Mouse (Mus musculus): Measurements from ENCODE around the gene Cd200r1.
A peak's percentile ranks its signal among the peaks of the same experiment; 100 is the strongest.

Cd200r1 gene

DNA sequence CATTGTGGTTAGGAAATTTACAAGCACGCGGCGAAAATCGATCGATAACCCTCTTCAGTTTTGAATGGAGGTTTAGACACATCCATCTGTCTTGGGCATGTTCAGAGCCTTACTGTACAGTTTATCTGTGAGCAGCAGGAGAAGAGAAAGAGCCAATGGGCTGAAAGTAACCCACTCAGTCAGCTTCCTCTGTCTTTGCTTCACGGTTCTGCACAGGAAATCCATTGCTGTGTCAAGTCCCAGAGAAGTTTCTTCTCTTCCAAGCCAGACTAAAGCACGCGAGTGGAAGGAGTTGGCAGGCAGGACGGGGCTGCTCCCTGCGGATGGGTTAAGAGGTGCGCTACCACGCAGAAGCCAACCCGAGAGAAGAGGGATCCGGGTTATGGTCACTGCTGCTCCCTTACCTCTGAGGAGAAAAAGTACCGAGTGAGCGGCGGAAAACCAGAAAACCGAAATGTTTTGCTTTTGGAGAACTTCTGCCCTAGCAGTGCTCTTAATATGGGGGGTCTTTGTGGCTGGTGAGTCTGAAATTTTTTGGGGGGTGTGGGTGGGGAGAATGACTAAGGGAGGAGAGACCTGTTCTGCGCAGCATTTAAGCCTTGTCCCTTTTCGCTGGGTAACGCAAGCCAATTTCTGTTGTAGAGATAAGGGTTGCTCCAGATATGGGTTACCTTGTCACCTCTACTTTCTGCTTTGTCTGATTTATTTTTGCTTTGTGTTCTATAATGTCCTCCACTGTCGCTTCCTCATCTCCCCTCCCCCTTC lies at the start of gene Cd200r1:
TSS of gene Cd200r1 (plus strand) at position 182 of the 765 bp plus-strand sequence.
- no peak for DNase-seq (ENCODE audit: low read depth, low spot score)

DNA sequence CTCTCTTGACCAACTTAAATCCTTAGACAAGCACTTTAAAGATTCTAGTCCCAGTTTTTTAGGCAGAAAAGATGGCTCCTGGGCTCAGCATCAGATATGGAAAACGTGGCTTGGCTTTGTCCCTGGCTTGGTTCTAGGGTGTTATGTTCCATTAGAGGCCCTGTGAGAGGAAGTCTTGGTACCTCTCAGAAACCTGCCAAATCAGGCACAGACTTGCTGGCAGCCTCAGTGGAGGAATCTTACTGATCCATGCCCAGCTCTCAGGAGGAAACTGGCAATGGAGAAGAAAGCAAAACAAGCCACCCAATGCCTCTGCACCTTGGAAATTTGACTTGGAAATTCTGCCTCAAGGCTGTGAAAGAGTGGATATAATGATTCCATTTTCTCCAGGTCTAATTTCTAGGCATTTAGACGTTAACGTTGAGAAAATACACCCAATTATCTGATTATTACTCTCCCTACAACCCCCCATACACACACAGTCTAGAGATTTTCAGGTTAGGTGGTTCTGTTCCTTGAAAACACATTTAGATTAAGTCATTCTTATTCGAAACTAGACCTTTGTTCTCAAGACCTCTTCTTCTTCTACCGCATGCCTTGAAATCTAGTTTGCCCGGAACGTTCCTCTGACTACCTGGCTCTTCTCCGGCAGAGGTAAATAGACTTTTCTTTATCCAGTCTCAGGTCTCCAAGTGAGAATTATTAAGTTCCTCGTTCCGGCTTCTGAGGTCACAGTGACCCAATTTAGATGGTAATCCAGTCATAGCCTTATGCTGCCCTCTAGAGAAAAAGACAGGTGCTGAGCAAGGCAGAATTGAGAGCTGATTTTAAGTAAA lies 49.0 kb upstream of the Cd200r1 start:
- peak; percentile 63 for DNase-seq (ENCODE audit: low read depth, low spot score)

DNA sequence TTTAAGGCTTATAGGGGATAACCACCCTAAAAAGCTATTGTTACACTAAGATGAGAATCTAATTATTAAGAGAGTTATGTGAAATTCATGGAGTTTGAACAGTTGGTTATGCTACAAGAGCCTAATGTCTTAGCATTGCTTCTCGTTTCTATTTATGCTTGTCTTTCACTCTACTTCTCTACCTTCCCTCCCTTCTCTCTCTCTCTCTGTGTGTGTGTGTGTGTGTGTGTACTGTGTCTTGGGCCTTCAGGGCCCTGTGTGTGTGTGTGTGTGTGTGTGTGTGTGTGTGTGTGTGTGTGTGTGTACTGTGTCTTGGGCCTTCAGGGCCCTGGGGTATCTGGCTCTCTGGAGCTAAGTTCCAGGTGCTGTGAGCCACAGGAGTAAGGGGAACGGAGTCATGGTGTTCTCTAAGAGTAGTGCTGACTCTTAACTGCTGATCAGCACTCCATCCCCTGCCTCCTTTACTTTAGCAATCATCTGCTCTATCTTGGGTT lies 48.3 kb upstream of the Cd200r1 start:
- no peak for DNase-seq (ENCODE audit: low read depth, low spot score)

DNA sequence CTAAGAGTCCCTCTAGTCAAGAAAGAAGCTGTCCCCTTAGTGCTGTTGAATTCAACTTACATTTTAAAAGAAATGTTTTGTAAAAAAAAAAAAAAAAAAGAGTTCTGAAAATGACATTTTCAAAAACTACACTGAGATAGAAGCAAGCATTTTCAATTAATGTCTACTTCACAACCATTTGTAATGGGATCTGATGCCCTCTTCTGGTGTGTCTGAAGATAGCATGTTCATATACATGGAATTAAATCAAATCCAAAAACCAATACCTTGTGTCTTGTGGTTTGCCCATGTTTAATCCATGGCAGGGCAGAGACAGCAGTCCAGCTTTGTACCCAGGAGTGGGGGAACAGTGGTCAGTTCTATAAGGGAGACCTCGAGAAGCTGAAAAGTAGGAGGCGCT lies 47.7 kb upstream of the Cd200r1 start:
- no peak for DNase-seq (ENCODE audit: low read depth, low spot score)

DNA sequence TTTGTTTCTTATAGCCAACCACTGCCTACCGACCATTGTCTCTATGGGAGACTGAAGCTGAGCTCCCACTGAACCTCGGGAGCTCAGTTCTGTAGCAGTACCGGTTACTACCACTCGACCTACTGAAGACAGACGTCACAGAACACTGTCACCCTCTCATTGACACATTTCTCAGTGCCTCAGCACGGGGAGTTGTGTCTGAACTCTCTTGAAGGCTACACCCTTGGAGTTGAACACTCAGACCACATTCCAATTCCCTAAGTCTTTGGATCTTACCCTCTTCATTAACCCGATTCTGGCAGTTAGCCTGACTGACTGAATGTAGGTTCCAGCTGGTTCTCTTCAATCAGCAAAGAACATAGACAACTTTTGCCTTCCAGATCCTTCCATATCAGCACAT lies 46.2 kb upstream of the Cd200r1 start:
- DNase-seq (ENCODE audit: low read depth, low spot score) = no peak

DNA sequence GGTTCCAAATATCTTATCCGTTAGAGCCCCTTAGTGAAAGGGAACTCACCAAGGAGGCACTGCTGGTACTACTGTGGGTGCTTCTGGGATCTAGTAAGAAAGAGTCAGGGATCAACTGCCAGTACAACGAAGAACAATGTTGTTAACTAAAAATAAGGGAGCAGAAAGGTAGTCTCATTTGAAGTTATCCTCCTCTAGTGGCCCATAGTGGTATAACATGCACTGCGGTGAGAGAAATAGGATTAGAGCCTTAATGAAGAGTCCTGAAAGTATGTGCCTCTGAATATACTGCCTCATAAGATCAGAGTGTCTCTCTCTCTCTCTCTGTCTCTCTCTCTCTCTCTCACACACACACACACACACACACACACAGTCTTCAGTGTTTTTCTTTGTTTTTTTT lies 45.0 kb upstream of the Cd200r1 start:
- peak; percentile 44 for DNase-seq (ENCODE audit: low read depth, low spot score)

DNA sequence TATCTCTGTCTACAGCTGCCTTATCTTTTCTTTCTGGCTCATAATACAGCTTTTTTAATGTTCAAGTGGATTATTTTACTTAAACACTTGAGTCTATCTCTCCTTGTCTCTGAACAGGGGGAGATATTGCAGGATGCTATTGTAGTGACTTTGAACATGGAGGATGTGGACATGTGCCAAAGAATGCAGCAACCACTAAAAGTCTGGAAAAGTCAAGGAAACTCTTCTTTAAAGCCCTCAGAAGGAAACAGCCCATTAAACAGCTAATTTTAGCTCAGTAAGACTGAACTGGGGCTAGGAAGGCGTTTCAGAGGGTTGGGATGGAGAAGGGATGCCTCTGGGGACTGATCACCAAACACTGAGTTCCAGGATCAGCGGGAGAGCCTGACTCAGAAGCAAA lies 42.9 kb upstream of the Cd200r1 start:
- DNase-seq (ENCODE audit: low read depth, low spot score) = no peak

DNA sequence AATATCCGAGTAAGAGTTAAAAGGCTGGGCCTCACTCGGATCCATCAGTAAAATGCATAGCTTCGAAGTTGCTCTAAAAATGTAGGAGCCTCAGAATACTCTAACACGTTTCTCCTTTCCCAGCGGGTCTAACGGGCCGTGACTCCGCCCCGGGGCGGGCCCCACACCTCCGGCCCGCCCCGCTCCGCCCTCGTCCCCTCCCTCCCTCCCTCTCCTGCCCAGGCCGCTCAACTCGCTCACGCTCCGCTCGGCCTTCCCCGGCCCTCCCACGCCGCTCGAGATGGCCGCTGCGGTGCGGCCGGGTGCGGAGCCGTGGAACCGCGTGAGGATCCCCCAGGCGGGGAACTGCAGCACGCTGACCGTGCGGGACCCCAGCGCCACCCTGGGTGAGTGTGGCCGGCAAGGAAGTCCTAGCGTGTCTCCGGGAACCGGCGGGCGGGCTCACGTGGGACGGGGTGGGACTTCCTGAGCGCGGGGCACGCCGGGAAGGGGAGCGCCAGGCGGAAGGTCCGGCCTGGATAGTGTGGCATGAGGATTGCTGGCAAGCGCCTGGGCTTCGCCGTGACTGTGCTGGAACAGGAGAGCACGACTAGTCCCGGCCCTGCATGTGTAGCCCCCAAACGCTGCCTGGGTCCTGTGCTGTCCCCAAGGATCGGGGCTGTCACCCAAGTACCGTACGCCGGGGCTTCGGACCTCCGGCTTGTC lies 41.3 kb upstream of the Cd200r1 start, which contains the start of gene Nepro:
TSS of gene Nepro (plus strand) at position 219 of the 705 bp plus-strand sequence.
- peak; percentile 85 for DNase-seq (ENCODE audit: low read depth, low spot score)

DNA sequence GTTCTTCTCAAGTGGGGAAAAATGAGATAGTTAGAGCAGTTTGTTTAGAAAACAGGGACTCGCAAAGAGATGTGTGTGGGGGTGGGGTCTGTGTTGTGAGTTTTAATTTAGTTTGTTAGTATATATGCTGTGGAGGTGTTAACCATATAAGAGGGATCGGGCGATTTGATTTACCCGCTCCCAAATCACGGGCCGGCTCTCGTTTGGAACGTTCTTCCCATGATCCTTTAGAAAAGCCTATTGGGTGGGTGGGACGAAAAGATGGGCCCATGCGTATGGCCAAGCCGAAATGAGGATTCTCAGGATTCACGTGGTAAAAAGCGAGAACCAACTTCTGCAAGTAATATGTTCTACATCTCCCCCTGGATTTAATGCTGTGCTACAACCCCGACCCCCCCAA lies 40.7 kb upstream of the Cd200r1 start:
- DNase-seq (ENCODE audit: low read depth, low spot score) = peak; percentile 68

DNA sequence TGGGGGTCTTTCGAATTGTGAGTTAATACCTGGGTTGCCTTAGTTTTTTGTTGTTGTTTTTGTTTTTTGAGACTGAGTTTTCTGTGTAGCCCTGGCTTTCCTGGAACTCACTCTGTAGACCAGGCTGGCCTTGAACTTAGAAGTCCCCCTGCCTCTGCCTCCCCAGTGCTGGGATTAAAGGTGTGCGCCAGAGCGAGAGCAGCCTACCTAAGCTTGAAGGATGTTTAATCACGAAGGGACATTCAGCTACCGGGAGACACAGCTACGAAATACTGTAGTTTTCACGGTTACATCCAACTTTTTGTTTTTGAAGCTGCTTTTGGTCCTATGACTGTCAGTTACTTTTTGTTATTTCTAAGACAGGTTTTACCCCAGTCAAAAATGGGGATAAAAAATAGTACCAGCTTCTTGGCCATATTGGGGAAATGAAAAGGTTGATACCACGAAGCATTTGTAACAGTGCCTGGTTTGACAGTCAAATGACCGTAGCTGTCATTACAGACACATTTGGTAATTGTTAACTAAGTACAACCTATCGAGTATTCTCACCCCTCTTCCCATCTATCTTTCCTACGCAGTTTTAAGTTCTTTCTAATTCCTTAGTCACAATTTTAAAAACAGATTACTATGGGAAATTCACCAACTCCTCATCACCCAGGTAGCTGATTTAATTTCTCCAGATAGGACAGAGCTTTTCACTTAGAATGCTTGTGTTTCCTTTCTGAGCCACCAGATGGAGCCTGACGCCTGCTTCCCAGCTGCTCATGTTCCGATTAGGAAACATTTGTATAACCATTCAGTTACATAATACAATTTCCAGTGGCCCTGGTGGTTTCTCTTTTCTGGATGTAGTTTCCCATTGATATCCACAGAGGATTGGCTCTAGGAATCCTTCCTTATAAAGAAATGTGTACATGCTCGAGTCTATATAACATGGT lies 40.0 kb upstream of the Cd200r1 start:
- peak; percentile 74 for DNase-seq (ENCODE audit: low read depth, low spot score)

DNA sequence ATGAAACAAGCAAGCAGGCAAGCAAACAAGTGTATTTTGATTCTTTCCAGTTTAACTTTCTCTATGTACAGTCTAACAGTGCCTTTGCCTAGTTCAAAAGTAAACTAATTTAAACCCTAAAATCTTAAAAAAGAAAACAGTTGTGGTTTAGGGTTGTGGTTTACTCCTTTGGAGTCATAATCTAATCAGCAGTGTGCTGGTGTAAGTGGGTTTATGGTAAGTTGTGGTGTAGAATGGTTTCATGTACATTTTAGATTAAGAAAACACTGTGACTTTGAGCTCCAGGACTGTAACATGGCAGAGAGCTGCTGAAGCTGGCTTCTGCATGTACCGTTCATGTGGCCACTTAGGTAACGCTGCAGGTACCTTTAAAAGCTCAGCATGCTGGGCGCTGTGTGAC lies 38.0 kb upstream of the Cd200r1 start:
- DNase-seq (ENCODE audit: low read depth, low spot score) = no peak

DNA sequence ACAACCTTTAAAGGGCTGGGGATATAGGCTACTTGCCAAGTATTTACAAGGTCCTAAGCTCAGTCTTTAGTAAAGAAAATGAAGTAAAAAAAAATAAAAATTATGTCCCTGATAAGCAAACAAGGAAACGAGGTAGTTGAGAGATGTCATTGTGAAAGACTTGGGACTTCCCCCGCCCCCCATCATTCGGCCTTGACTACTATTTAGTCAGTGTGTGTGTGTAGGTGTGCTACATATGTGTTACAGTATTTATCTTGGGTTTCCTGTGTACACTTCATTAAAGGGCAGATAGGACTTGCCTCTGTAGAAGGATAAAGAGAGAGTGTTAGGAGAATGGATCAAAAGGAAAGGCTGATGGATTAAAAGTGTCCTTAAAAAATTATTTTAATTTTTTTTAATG lies 31.5 kb upstream of the Cd200r1 start:
- no peak for DNase-seq (ENCODE audit: low read depth, low spot score)

DNA sequence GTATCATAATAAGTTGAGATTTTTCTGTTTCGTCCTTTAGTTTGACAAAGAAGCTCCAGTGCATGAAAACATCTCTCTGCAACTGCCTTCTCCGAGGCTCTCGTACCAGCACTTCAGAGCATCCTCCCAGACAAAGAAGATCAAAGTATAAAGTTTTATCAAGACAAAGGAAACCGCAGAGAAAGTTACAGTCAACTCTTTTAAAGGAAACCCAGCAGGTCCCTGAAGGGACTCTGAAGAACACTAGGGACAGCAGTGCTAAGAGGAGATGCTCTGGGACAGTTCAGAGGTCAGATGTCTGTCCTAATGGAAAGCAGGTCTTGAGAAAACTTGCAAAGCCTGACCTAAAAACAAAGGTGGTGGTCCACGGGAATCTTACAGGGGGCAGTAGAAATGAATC lies 29.9 kb upstream of the Cd200r1 start:
- DNase-seq (ENCODE audit: low read depth, low spot score) = no peak

DNA sequence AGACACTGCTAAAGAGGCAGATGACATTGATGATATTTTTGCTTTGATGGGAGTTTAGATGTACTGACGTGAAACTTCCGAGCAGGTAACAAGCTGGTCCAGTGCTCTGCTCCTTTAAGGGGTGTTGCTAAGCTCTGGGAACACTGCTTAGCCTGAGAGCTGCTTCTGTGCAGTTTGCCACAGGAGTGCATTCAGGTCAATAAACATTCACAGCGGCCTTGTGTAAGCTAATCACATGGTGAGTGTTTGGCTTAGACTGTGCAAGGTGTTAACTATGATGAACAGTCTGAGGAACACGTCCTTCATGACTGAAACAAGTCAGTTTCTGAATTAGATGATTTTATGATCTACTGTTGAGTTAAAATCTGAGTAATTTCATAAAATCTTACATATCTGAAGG lies 29.4 kb upstream of the Cd200r1 start:
- no peak for DNase-seq (ENCODE audit: low read depth, low spot score)

DNA sequence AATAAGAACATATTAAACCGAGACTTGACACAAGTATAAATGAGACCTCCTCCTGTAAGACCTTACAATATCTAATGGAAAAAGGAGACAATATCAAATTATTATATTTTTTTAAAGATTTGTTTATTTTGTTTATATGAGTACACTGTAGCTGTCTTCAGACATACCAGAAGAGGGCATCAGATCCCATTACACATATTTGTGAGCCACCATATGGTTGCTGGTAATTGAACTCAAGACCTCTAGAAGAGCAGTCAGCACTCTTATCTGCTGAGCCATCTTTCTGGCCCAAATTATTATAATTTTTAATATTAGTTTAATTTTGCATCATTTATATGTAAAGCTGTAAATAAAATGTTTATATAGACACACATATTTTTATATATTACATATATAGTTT lies 22.8 kb upstream of the Cd200r1 start:
- no peak for DNase-seq (ENCODE audit: low read depth, low spot score)

DNA sequence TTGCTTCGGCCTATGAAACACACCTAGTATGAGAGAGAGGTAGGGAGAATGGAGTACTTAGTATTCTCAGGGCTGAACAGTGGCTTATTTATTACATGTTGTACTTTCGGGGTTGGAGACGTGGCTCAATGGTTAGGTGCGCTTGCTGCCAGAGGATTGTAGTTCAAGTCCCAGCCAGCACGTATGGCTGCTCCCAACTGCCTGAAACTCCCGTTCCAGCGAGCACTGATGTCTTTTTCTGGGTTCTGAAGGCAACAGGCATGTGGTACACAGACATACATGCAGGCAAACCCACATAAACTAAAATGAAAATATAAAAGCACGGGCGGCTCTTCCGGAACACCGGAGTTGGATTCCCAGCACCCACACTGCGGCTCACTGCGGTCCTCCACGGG lies 20.1 kb upstream of the Cd200r1 start:
- DNase-seq (ENCODE audit: low read depth, low spot score) = no peak

DNA sequence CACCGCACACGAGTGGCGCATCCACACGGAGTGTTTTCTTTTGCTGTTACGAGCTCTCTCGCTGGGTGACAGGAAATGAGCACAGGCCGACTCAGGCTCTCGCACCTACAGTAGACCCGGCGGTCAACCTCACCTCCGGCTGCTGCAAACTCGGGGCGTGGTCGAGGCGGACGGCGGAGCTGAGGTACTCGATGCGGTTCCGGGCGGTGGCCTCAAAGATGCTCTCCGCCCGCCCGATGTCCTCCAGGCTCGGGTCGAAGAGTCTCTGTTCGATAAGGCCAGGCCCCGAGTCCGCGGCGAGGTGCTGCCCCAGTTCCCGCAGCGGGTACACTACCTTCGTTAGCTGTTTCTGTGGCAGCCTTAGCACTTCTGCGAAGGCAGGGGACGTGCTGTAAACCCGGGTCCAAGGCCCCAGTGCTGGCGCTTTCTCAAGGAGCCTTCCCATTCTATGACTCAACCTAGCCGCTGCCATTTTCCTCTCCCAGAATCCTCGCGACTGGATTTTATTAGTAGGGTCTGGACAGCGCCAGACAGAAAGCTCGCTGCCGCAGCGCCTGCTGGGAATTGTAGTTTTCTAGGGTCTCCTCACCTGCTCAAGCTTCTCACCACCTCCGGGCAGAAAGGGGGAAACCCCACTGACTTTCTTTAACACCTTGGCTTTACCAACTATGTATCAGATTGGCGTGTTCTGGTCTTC lies 19.5 kb upstream of the Cd200r1 start, which contains the start of gene Gtpbp8:
TSS of gene Gtpbp8 (minus strand) at position 498 of the 697 bp plus-strand sequence.
- DNase-seq (ENCODE audit: low read depth, low spot score) = peak; percentile 89

DNA sequence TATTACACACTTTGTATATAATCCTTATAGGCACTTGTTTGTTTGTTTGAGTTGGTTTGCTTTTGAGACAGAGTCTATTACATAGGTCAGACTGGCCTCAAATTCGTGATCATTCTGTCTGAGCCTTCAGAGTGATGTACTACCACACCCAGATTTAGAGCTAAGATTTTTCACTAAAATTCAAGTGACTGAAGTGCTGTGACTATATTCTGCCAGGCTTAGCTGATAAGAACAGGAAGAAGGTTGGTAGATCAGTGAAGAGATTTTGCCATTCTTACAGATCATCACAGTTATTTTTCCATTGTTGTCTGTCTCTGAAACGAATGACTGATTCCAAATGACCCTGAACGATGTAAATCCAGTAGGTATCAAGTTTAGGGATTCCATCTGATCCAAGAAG lies 17.5 kb upstream of the Cd200r1 start:
- no peak for DNase-seq (ENCODE audit: low read depth, low spot score)

DNA sequence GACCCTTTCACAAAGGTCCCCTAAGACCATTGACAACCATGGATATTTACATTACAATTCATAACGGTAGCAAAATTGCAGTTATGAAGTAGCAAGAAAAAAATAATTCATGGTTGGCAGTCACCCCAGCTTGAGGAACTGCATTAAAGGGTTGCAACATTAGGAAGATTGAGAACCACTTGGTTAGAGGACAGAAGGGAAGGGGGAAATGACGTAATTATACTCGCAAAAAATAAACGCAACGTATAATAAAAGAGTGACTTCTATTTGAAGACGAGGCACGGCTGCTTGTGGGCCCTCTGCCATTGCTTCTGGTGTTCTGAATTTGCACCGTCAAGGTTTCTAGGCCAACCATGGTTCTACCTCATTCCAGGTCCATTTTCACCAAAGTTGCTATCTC lies 7.8 kb upstream of the Cd200r1 start:
- DNase-seq (ENCODE audit: low read depth, low spot score) = no peak

DNA sequence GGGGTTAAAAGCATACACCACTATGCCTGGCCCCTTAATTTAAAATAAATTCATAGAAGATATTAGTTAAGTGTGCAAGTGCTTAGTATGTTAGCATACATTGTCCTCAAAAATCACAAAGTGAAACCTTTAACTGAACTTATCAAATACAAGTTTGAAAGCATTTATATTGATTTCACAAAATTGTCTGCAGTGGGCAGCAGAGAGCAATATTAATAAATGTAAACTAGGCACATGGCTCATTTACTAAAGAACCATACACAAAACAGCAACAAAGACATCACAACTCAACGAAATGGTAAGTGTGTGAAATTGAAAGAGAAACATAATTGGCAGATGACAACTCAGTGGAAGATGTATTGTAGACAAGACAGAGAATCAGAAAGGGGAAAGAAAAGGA lies 3.7 kb upstream of the Cd200r1 start:
- no peak for DNase-seq (ENCODE audit: low read depth, low spot score)

Data from forelimb bud, embryonic 11.5 days (tissue).